Mouse (Mus musculus): ENCODE data around the gene Srpk2.

DNA sequence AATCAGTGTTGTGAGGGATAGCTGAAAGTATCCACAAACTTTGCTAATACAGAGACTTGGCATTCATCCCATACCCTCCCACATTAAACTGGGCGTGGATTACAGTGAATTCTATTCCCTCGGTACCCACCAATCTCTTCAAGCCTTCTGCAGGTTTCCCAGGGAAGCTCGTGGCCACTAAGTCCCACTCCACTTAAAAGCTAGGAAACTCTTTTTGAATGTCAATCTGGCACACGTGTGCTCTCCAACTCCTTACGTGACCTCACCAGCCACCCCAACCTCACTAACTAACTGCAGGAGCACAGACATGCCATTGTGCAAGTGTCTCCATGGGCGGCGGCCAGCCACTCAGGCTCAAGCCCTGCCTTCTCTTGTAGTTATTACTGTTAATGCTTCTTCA is 12.3 kb downstream of the Srpk2 start:
- no peak for TF ChIP-seq EP300 (IDR thresholded peaks at IDR 0.05; ENCODE audit: insufficient read depth, low read depth, low read length)
- TF ChIP-seq POLR2A (IDR thresholded peaks at IDR 0.05; ENCODE audit: insufficient read depth, low read length) = no peak
- no peak for TF ChIP-seq CTCF (IDR thresholded peaks at IDR 0.05; ENCODE audit: low read depth, low read length)

Measured in ES-Bruce4 (cell line).